Mouse (Mus musculus) kidney, adult 2 months (tissue): ENCODE measurements around the gene Sorcs2.

Experiments
- CTCF ChIP-seq: fragments of 200-500 bp; conservative IDR thresholded peaks from 2 replicates; pipeline ENCODE4 v1.5.1; 2011; ENCODE audit warnings: low read depth, mild to moderate bottlenecking, control low read depth, low read length, moderate library complexity, mixed read lengths; ENCODE audit not compliant: insufficient read depth, insufficient read length
- POLR2A ChIP-seq: fragments of 200-500 bp; IDR thresholded peaks from one replicate; pipeline ENCODE4 v1.6.1; 2011; ENCODE audit warnings: low read depth, low read length, control low read depth

DNA sequence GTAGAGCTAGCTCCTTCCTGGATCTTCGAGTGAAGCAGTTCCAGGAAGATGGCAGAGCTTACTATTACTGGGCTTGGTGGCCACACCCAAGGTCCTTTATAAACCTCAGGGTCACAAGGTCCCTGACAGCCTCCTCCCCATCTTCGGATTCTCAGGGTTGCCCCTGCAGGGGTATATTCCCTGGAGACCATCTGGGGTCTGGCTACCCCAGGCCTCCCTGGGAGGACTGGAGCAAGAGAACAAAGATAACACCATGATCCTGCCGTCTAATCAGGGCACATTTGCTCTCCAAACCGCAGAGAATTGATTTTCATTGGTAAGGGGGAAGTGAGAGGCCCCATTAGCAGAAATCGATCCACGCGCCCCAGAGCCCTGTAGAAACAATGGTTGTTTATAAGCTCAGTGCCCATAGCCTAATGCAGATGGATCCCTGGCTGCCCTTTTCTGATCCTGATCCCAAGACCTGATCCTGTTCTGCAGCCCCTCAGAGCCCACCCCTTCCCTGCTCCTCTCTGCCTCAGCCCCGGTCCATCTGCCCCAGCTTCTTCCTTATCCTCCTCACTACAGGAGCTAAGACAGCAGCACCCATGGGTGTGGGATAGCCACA is 243.0 kb downstream of the Sorcs2 start:
- TF ChIP-seq CTCF (no peak), POLR2A (no peak)
